Mouse (Mus musculus): ENCODE data around the gene Vps9d1.
"Not testable (repeated sequence)": the region's sequence is repeated elsewhere in the genome, so short reads cannot be mapped to it uniquely, and the experiment has no call there.

Vps9d1 gene

DNA sequence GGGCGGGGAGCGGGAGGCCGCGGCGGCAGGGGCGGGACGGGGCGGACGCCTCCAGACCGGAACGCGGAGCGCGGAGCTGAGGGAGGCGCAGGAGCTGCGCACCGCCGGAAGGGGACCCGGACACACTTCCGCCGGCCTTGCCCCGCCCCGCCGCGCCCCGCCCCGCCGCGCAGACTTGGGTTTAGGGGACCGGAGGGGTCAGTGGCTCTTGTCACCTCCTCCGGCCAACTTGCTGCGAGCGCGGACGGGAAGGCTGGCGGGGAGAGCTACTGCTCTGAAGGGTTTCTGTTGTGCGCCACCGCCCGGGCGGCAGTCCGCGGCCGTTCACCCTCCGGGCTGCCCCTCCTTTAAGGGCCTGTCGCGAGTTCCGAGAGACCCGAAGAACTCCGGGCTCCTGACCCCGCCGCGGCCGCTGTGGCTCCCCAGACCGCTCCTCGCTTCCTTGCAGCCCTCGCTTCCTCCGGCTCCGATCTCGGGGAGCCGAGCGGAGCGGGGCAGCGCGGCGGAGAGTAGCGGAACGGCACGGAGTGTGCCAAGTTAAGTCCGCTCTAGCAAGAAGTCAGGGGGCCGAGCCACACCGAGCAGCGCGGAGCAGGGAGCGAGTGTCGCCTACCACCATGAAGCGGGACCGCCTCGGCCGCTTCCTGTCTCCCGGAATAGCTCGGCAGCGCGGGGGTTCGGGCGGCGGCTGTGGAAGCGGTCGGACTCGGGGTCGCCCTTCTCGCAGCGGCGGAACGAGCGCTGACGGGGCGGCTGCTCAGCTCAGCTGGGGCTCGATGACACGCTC lies at the start of gene Vps9d1, which contains the start of gene Zfp276:
Vps9d1 (minus strand) TSS at position 250 of the 787 bp plus-strand sequence.
Zfp276 (plus strand) TSS at position 97 of the 787 bp plus-strand sequence.
- DNase-seq (ENCODE audit: low read depth, low spot score): peak; percentile 81

DNA sequence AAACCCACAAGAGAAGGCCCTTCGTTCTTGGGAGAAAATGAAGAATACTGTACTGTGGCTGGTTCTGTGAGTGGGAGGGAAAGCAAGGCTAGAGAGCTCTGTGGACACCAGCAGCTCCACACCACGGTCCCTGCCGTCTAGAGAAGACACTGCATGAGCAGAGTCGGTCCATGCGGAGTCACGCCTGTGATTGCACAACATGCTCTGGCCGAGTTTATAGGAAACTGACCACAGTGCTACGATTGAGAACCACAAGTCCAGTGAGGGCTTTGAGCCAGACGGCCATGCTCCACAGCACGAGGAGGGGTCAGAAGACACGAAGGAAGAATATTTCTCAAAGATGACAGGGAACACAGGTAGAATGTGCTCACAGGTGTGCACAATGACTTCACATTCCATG lies 44.2 kb upstream of the Vps9d1 start:
- no peak for DNase-seq (ENCODE audit: low read depth, low spot score)

DNA sequence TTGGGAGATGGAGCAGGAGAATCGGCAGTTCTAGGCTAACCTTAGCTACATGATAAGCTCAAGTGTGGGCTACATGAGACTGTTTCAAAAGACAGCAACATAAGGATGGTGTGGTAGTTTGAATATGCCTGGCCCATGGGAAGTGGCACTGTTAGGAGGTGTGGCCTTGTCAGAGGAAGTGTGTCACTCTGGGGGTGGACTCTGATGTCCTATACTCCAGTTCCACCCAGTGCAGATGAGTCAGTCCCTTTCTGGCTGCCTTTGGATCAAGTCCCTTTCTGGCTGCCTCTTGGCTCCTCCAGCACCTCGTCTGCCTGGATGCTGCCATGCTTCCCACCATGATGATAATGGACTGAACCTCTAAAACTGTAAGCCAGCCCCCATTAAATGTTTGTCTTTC lies 38.6 kb upstream of the Vps9d1 start:
- DNase-seq (ENCODE audit: low read depth, low spot score): no peak

DNA sequence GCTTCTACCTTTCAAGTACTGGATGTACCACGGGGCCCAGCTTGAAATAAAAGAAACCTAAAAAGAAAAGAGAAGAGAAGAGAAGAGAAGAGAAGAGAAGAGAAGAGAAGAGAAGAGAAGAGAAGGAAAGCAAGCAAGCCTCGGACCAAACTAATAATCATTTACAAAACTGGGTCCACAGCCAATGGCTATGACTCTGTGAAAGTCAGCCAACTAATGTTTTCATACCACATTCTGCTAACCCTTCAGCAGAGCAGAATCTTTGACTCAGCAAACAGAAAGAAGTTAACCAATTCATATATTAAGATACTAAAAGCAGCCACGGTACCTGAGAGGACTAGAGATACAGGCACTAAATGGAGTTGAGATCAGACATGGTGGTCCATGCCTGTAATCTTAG lies 38.1 kb upstream of the Vps9d1 start:
- DNase-seq (ENCODE audit: low read depth, low spot score): no peak

DNA sequence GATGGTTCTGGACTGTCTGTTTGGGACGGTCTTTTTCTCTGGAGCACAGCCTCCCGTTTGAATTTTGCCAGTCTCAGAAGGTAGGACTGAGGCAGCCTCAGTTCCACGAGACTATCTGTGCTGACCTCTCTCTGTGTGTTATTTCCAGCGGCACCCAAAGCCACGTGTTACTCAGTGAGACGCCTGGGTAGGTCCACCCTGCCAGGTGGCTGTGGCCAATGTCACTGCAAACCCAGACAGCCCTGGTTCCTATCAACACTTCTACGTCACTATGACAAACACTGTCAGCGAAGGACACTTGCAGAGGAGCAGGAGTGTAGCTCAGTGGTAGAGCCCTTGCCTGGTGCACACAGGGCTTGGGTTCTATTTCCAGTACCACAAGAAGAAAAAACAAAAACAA lies 37.6 kb upstream of the Vps9d1 start:
- no peak for DNase-seq (ENCODE audit: low read depth, low spot score)

DNA sequence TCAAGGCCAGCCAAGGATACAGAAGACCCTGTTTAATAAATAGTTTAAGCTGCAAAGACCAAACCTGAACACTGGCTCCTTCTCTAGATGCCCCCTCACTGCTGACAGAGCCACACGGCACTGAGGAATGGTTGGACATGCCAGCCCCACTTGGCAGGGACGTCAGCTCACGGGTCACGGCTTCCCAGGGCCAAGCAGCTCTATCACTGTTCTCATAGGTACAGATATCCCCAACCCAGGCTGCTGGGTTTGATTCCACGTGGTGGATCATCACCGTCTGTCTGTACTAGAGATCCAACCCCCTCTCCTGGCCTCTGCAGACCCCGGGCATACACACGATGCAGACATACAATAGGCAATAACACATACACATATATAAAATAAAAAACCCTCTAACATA lies 36.5 kb upstream of the Vps9d1 start:
- no peak for DNase-seq (ENCODE audit: low read depth, low spot score)

DNA sequence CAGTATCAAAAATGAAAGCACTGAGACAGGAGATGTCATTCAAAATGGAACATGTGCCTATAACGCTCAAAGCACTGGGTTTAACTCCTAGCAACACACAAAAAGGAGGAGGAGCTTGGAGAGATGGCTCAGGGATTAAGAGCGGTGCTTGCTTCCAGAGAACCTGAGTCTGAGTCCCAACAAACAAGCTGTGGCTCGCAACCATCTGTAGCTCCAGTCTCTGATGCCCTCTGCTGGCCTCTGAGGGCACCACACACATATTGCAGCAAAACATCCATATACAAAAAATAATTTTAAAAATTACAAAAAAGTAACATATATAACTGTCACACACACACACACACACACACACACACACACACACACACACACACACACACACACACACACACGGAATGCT lies 36.0 kb upstream of the Vps9d1 start:
- peak; percentile 69 for DNase-seq (ENCODE audit: low read depth, low spot score)

DNA sequence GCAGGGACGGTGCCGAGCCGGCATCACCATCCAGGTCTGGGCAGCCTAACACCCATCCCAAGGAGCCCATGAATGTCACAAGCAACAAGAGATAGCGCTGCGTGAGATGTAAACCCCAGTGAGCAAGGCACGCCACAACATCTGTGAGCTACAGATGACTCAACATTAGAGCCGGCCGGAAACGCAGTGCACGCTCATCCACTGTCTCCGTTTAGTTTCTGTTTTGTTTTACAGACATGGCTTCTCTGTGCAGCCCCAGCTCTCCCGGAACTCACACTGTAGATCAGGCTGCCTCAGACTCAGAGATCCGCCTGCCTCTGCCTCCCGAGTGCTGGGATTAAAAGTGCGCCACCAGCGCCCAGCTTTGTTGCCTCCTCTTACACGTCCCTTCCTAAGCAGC lies 33.2 kb upstream of the Vps9d1 start:
- no peak for DNase-seq (ENCODE audit: low read depth, low spot score)

DNA sequence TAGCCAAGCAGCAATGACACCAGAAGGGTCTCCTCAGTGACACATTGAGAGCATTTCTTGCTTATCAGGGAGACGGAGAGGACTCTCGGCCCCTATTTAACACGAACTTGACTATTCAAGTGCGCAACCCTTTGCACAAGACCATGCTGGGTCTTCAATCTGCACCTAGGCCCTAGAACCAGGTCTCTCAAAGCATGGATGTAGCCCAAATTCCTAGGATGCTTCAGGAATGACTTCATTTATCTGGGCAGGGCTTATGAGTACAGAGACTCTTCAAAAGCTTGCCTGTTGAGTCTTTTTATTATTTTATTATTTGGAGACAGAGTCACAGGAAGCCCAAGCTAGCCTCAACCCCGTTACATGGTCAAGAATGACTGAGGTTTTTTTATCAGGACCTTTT lies 30.3 kb upstream of the Vps9d1 start:
- DNase-seq (ENCODE audit: low read depth, low spot score): peak; percentile 46

DNA sequence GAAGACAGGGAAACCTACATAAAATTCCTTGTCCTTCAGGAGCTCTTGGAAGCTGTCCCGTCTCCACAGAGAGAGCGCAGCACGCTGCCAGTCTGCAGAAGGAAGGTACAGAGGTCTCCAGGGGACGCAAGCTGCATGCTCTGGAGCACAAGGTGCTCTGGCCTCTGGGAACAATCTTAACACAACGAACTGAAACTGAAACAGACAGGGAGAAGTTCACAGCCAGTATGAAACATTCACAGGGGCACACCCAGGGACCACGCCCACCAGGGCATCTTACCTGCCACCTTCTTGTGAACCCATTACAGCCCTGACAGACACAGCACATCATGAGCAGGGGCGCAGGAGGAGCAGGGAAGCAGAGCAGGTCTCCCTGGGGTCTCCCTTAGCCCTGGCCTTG lies 29.8 kb upstream of the Vps9d1 start:
- no peak for DNase-seq (ENCODE audit: low read depth, low spot score)

DNA sequence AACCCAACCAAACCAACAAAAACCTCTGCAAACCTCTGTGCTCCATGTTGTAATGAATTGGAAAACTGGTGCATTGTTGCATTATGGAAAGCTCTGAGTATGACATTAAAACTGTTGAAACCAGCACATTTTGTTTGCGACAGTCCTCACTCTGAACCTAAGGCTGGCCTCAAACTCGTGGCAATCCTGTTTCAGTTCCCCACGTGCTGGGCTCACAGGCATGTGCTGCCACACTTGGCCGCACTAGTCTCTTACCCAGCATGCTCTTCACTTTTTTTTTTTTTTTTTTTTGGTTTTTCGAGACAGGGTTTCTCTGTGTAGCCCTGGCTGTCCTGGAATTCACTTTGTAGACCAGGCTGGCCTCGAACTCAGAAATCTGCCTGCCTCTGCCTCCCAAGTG lies 28.8 kb upstream of the Vps9d1 start:
- not testable (repeated sequence) for DNase-seq (ENCODE audit: low read depth, low spot score)

DNA sequence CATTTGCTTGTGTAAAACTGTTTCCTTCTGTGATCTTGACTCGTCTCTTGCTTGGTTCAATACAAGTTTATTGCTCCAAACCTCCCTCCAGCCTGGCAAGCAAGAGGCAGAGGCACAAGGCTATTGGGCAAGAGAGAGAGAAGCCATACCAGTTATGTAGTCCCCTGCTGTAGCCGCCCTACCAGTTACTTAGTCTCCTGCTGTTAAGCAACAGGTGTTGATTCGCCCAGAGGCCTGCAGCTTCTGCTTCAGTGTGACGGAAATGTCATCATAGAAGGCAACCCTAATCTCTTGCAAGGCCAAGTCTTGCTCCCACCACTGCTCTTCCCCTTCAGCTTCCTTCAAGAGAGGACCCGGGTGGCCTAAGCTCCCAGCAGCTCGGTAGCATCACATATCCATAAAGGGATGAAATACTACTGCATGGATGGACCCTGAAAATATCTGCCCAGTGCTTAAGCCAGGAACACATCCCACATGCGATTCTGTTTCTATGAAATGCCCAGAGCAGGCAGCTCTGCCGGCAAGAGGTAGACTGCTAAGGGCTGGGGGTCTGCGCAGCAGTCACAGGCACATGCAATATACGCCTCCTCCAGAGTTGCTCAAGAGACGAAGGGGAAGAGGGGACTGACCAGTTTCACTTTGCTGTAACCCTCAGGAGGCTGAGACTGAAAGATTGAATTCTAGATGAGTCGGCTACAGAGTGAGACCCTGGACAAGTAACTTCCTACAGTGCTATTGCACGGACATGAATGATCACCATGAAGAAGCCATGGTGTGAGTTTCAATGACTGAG lies 26.4 kb upstream of the Vps9d1 start:
- DNase-seq (ENCODE audit: low read depth, low spot score): no peak

DNA sequence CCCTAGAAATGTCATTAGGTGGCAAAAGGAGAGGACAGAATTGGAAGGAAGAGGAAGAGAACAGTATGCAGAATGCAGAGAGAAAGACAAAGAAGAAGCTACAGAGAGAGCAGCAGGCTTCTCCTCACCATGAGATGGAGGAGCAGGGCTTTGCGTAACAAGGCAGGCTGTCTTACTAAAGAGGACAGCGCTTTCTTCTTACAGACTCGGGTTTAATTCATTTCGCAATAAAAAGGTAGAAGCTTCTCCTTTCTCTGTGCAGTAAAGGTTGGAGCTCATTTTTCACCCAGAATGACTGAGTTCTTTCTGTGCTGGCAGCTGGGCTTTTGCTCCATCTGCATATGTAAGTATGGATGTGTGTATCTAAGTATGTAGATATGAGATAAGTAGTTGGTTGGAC lies 25.7 kb upstream of the Vps9d1 start:
- DNase-seq (ENCODE audit: low read depth, low spot score): no peak

DNA sequence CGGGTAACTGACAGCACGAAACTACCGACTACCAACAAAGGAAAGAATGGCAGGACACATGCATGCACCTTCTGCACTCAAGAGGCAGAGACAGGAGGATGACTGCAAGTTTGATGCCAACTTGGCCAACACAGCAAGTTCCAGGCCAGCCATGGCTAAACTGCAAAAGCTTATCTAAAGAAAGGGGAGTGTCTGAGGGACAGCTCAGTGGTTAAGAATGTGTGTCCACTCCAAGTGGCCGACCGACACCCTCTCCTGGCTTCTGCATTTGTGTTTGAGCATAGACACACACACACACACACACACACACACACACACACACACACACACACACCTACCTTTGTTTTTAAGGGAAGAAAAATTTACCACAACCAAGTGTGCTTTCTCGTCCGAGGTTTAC lies 24.3 kb upstream of the Vps9d1 start:
- DNase-seq (ENCODE audit: low read depth, low spot score): no peak

DNA sequence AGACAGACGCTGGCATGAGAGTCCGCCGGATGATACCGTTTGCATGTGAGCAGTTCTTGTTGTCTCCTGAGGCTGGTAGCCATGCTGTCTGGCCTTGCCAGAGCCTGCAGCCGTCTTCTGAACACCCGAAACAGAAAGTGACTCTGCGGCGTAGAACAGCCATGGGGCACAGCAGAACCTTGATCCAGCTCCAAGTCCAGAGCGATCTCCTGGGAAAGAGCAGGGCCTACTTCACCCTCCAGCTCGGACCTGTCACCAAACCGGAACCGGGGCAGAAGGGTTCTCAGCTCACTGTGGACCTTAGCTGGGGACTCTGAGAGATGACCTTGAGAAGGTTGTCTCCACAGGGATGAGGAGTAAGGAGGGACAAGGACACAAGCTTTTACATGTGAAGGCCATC lies 20.9 kb upstream of the Vps9d1 start:
- no peak for DNase-seq (ENCODE audit: low read depth, low spot score)

DNA sequence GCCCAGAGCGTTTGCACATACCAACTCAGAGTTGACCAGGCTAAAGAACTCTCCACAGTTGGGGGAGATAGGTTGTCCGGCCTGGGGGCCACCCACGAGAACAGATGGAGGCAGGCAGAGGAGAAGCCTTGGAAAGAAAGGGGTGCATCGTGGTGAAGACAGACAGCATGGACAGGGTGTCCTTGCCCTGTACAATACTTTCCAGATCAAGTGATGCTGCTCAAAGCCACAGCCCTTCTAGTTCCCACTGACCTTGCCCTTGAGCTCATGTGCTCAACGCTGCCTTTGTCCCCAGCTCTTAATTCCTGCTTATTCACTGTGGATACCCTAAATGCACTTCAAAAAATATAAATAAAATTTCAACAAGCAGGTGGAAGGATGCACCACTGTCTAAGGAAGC lies 20.3 kb upstream of the Vps9d1 start:
- DNase-seq (ENCODE audit: low read depth, low spot score): no peak

DNA sequence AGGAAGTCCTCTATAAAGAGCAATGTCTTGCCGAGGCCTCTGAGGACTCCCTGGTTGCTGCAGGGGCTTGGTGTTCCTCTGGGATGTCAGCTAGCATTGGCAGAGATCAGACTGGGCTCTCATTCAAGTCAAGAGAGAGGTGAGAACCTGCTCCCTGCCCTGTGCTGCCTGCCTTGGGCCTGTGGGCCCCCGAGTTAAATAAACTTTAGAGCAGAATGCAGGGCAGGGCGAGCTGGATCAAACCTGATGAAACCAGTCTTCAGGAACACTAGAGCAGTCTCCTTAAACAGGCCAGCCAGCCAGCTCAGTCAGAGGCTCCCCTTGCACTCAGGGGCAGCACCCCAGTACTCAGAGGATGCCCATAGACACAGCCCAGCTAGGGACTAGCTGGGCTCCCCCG lies 17.8 kb upstream of the Vps9d1 start:
- peak; percentile 47 for DNase-seq (ENCODE audit: low read depth, low spot score)

DNA sequence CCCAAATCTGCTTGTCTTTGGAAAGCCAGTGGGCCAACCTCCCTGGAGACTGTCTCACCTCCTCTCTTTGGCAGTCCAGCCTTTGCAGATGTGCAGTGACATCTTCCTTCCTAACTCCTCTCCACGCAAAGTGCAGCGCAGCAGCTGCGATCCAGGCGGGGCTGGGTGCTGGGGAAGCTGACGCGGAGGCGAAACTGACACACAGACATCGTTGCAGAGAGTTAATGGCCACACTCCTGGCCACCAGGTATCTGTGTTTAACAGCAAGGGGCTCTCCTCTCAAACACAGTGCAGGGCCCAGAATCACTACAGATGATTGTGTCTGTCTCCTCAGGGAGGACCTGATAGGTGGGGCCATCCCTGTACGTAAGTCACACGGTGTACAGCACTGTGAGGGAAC lies 17.0 kb upstream of the Vps9d1 start:
- DNase-seq (ENCODE audit: low read depth, low spot score): no peak

DNA sequence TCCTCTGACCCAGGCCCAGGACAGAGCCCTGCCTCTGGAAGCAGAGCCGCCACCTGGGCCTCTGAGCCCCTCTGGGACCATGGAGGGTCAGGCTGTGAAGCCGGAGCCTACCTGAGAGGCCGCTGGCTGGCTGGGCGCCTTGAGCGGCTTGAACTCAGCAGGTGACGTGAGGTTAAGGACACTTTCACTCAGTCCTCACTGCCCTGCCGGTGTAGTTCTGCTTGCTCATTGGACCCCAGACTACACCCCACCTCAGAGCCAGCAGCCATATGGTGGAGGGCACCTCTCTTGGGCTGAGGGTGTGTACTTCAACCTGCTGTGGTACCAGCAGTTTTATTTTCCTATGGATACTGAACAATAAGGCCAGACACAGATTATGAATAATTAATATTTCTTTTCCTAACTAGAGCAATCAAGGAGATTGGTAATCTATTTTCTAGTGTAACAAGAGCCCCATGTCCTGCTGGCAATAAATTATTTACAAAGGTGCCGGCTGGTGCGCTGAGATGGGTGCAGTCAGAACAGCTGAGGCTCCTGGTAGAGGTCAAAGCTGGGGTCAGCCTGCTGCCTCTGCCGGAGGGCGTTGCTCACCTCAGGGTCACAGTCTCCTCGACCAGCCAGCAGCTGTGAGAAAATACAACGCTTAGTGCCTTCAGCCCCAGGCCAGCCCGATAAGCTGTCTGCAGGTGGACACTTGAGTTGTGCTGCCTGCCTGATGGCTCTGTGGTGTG lies 13.9 kb upstream of the Vps9d1 start:
- DNase-seq (ENCODE audit: low read depth, low spot score): no peak

DNA sequence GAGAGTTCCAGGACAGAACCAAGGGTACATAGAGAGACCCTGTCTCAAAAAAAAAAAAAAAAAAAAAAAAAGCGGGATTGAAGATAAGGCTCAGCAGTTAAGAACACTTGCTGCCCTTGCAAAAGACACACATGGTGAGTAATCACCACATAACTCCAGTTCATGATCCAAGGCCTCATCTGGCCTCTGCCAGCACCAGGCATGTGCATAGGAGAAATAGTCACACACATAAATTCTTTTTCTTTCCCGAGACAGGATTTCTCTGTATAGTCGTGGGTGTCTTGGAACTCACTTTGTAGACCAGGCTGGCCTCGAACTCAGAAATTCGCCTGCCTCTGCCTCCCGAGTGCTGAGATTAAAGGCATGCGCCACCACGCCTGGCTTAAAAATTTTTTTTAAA lies 3.4 kb upstream of the Vps9d1 start:
- DNase-seq (ENCODE audit: low read depth, low spot score): not testable (repeated sequence)

DNA sequence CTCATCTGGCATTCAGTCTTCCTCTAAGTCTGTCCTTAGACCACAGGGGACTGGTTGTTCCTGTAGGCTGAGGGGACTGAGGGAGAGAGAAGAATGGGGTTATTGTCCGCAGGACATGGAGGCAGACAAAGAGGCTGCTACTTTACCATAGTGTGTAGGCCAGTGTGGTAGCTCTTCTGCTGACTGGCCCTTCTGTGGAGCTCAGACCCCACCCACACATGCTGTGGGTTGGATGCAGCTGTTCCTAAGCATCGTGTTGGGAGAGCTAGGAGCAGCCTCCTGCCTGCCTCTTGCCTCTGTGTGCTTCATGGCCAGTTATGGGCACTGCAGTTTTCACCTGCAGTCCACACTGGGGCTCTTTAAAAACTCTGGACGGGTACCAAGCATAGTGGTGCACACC lies 3.0 kb upstream of the Vps9d1 start:
- DNase-seq (ENCODE audit: low read depth, low spot score): no peak

DNA sequence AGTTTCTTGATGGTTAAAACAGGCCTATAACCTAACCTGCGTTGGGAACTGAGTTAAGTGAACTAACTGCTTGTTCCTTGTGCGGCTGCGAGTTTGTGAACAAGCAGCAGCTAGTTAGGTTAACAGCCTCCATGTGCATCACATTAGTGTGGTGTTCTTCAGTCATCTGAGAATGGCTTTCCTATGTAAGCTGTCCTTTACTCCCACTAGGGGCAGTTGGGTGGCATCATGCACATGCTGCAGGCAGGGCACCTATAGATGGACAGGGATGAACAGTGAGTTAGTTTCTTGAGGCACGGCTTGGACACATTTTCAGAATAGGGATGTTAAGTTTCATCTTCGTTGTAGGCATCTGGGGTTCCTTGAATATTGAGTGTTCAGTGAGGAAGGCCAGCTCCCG lies 1.0 kb upstream of the Vps9d1 start:
- DNase-seq (ENCODE audit: low read depth, low spot score): no peak

Data from R1 (cell line).